Mouse (Mus musculus) midbrain, embryonic 15.5 days (tissue): Measurements from ENCODE around the gene Sim2. TPM values are rescaled to one million over a fixed set of nuclear protein-coding genes. Genes with fewer than 3 reads are reported as not detected.

Experiments
- ATAC-seq: fragments of 200-750 bp; cut with Nextera tagmentation; replicated peaks from 2 replicates; pipeline ENCODE4 v1.8.0; 2017; ENCODE audit warnings: moderate TSS enrichment
- H3K27ac ChIP-seq: fragments of 300-500 bp; sonication (generic); 2 replicates; pipeline ENCODE4 v1.5.1; 2015; ENCODE audit warnings: mild to moderate bottlenecking, inconsistent platforms
- H3K27me3 ChIP-seq: fragments of 300-500 bp; sonication (generic); replicated peaks from 2 replicates; pipeline ENCODE4 v1.6.1; 2015; ENCODE audit warnings: inconsistent platforms
- H3K36me3 ChIP-seq: fragments of 300-500 bp; sonication (generic); replicated peaks from 2 replicates; pipeline ENCODE4 v1.6.1; 2015; ENCODE audit warnings: inconsistent platforms
- H3K4me1 ChIP-seq: fragments of 300-500 bp; sonication (generic); 2 replicates; pipeline ENCODE4 v1.6.1; 2015; ENCODE audit warnings: inconsistent platforms
- H3K4me2 ChIP-seq: fragments of 300-500 bp; sonication (generic); 2 replicates; pipeline ENCODE4 v1.6.1; 2015; ENCODE audit warnings: inconsistent platforms, mild to moderate bottlenecking, moderate library complexity
- H3K4me3 ChIP-seq: fragments of 300-500 bp; sonication (generic); 2 replicates; pipeline ENCODE4 v1.5.1; 2015; ENCODE audit warnings: mild to moderate bottlenecking, inconsistent platforms
- H3K9ac ChIP-seq: fragments of 300-500 bp; sonication (generic); 2 replicates; pipeline ENCODE4 v1.6.1; 2015; ENCODE audit warnings: mild to moderate bottlenecking, inconsistent platforms
- H3K9me3 ChIP-seq: fragments of 300-500 bp; sonication (generic); 2 replicates; pipeline ENCODE4 v1.6.1; 2016; ENCODE audit warnings: inconsistent platforms
- WGBS: fragments of 180-500 bp; shearing (Covaris S2); methylation state at CpG from one replicate; pipeline ENCODE4 v1.1.7; 2015; ENCODE audit warnings: mixed read lengths; 5-methylcytosine and 5-hydroxymethylcytosine counted together
- polyA plus RNA-seq: library from polyadenylated mRNA; unstranded; fragments of >200 nt; fragmentation: Nextera tagmentation; extraction: Ambion mirVana; gene quantifications from 2 replicates; pipeline ENCODE4 v1.2.1, GENCODE M21; 2015

Sim2 gene
- polyA plus RNA-seq, 1 experiment from 2014 or later: 0.25 TPM

DNA sequence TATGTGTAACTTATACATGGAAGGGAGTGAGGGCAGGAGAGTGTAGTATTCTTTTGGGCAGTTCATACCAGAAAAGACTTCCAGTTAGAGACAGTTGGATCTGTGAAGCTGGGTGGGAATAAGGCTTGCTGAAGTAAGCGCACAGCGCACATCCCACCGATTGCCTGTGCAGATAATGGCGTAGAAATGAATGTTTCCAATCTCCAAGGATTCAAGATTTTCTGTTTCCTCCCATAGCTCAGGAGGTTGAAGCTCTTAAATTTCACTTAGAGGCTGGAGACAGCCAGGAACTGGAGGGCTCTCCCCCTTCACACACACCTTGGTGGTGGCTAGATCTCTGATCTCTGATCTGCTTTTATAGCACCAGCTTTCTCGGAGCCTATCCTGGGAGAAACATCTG is 3.1 kb upstream of the Sim2 start:
- WGBS: 19% methylated on average over 5 of the region's 5 CpGs
- Histone ChIP-seq H3K27me3 (peaks cover 87% of the 10 kb centered on the region), H3K4me1 (peaks cover 15% of the 10 kb centered on the region), H3K4me2 (no peak overlapping the region), H3K9me3 (no peaks in the 10 kb centered on the region), H3K9ac (no peak overlapping the region), H3K4me3 (no peak overlapping the region), H3K27ac (no peak overlapping the region), H3K36me3 (no peaks in the 10 kb centered on the region)
- no peak for ATAC-seq

DNA sequence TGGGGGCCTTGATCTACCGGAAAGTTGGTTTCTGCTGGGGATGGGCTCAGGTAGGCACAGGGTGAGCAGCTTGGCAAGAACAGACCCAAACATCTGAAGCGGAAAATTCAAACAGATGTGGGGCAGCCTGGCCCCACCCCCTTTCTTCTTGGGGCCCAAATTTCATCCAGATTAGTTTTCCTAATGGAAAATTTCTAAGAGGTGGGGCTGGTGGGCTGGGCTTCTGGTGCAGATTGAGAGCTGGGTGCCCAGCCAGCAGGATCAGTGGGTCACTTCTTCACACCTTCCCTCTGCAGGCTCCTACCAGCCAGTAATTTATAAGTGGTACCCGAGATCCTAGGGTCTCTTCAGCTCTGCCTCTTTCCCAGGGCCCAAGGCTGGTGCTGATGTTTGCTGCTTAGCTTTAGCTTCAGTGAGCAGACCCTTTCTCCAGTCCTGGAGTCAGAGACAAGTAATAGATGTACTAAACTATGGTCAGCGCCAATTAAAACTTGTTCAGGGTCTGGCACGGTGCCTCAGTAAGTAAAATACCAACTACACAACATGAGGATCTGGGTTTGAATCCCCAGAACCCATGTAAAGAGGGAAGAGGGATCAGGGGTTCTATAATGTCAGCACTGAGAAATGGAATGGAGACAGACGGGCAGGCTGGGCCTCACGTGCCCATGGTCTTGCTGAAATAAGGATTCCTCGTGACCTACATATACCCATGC is 2.6 kb upstream of the Sim2 start:
- H3K4me1 ChIP-seq: peaks cover 19% of the 10 kb centered on the region
- no peak overlapping the region for H3K27ac ChIP-seq
- no peaks in the 10 kb centered on the region for H3K9me3 ChIP-seq
- H3K27me3 ChIP-seq: peaks cover 85% of the 10 kb centered on the region
- no peak overlapping the region for H3K9ac ChIP-seq
- ATAC-seq: no peak
- H3K4me3 ChIP-seq: no peak overlapping the region
- no peaks in the 10 kb centered on the region for H3K36me3 ChIP-seq
- no peak overlapping the region for H3K4me2 ChIP-seq
- WGBS: 5% methylated on average over 8 of the region's 8 CpGs

DNA sequence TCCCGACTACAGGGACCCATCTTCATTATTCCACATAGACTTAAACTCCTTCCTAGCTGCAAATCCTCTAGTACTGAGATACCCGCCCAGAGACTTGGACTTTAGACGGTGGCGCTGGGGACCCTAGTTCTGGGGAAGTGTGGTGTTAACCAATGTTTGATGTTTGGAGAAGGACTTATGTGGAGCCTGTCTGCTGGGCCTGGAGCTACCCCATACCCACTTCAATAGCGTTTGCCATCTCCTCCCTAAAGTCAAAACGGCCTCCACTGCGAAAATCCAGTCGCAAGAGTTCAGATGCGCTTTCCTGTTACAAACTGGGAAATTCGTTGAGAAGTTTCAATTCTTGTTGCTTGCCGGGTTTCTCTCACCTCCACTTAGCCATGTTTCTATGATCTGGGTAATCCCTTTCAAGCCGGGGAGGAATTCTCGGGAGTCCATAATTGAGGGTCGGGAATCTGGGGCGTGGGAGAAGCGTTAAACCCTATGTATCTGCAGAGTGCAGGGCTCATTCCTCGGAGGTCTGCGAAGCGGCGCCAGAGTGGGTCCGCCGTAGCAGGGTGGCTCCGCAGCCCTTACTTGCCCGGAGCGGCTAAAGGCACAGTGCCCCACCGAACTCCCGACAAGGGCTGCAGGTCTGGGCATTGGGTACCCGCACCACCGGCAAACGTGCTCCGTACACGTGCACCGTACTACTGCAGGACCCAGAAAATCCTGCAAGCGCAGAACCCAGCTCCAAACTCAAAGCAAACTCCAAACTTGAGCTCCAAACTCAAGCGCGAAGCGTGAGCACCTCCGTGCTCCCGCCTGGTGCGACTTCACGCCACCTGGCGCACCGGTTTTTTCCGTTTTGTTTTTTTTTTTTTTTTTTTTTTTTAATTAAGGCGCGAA is 1.5 kb upstream of the Sim2 start:
- H3K27ac ChIP-seq: no peak overlapping the region
- no peak for ATAC-seq
- 1% methylated on average over 46 of the region's 46 CpGs for WGBS

DNA sequence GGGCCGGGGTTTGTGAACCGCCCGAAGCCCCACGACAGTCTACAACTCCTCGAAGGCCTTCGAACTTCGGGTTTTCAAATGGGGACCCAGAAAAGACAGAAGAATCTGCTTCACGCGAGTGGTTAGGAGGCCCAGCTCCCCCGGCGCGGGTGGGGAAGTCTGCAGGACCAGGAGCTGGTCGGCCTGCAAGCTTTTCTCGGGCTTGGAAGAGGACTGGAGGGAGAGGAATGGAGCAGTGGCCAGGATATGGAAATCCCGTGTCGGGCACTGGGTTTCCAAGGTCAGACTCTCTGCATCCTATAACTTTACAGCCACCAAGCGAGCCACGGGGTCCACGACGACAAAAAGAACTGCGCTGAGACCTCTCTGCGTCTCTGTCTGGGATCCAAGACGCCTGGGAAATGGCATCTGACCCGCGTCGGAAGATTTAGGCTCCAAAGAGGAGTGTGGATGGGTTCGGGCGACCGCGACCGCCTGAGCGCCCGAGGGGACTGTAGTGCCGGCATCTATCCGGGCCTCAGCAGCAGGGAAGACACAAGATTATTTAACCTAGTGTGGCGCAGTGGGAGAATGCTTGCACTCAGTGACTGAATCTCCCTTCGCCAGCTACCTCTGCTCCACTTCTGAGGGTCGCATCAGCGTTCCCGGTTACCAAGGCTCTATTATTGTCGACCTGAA is 744 bp upstream of the Sim2 start:
- under 1% methylated on average over 41 of the region's 41 CpGs for WGBS
- Histone ChIP-seq H3K27ac (no peak overlapping the region), H3K36me3 (no peaks in the 10 kb centered on the region), H3K27me3 (peaks cover 87% of the 10 kb centered on the region), H3K4me1 (peaks cover 19% of the 10 kb centered on the region), H3K4me2 (no peak overlapping the region), H3K9me3 (no peaks in the 10 kb centered on the region), H3K9ac (no peak overlapping the region), H3K4me3 (no peak overlapping the region)
- ATAC-seq: no peak

More for the DNA sequence above, 1.5 kb upstream of the Sim2 start:
- H3K4me2 ChIP-seq: no peak overlapping the region
- peaks cover 19% of the 10 kb centered on the region for H3K4me1 ChIP-seq
- H3K27me3 ChIP-seq: peaks cover 83% of the 10 kb centered on the region
- no peaks in the 10 kb centered on the region for H3K36me3 ChIP-seq
- no peaks in the 10 kb centered on the region for H3K9me3 ChIP-seq
- no peak overlapping the region for H3K9ac ChIP-seq
- H3K4me3 ChIP-seq: no peak overlapping the region

DNA sequence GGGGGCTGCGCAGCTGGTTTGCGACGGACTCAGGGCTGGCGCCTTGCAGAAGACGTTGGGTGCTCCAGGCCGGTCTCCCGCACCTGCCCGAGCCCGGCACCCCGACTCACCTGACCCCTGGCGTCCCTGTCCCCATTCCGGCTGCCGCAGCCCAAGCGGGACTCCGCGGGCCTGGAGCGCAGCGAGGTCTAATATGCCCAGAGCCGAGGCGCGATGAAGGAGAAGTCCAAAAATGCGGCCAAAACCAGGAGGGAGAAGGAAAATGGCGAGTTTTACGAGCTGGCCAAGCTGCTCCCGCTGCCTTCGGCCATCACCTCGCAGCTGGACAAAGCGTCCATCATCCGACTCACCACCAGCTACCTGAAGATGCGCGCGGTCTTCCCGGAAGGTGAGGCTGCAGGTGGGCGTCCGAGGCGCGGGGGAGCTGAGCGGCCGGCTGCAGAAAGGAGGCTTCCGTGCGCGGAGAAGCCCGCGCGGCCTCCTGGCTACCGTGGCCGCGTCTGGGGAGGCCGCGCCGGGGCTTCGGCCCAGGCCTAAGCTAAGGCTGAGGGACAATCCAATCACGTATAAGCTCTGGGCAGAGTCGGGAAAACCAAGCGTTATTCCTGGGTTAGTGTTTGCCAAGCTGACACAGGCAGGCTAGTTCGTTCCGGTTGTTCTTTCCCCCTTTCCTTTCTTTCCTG is 1.0 kb downstream of the Sim2 start:
- WGBS: under 1% methylated on average over 57 of the region's 57 CpGs
- Histone ChIP-seq H3K9ac (no peak overlapping the region), H3K27ac (no peak overlapping the region), H3K9me3 (no peaks in the 10 kb centered on the region), H3K27me3 (peaks cover 87% of the 10 kb centered on the region), H3K4me3 (peak overlapping the region; percentile 17), H3K4me2 (peak overlapping the region; percentile 34; the same call in 1 of the 2 replicates), H3K36me3 (no peaks in the 10 kb centered on the region), H3K4me1 (peaks cover 19% of the 10 kb centered on the region)
- no peak for ATAC-seq

DNA sequence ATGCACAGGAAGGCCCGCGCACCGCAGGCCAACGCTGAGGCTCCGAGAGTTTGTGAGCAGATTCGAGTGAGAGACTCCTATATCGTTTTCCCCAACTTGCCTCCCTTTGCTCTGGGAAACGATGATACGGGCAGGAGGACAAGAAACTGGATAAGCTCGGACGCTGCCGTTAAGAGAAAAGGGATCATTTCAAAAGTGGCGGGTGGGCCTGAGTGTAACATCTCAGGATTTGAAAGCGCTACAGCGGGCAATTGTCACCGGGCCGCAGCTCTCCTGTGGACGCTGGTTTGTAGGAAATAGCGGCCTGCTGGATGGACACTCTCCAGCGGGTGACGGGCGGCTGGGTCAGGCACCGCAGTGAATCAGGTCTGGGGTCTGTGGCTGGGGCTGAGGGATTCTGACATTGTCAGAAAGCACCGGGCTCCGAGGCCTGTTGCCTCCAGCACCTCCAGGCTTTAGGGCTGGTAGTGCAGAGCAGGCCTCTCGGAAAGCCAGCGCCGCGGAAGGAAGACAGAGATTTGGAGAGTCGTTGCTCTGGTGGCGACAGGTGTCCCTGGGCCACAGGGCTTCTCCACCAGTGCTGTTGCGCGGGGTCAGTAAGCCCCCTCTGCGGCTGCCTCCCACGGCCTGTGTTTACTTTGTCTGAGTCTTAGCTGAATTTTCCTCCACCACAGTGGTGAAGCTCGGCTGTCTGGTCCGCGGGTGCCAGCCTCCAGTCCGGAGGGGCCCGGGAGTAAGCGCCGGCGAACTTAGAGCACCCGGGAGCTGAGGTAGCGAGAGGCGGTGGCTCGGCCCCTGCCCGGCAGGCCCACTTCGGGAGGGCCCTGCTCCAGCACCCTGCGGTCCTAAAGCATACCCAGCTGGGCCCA is 2.2 kb downstream of the Sim2 start:
- H3K27ac ChIP-seq: no peak overlapping the region
- H3K9me3 ChIP-seq: no peaks in the 10 kb centered on the region
- ATAC-seq: no peak
- no peak overlapping the region for H3K4me3 ChIP-seq
- peaks cover 87% of the 10 kb centered on the region for H3K27me3 ChIP-seq
- H3K4me2 ChIP-seq: no peak overlapping the region
- peaks cover 19% of the 10 kb centered on the region for H3K4me1 ChIP-seq
- no peak overlapping the region for H3K9ac ChIP-seq
- WGBS: under 1% methylated on average over 50 of the region's 50 CpGs
- H3K36me3 ChIP-seq: no peaks in the 10 kb centered on the region

DNA sequence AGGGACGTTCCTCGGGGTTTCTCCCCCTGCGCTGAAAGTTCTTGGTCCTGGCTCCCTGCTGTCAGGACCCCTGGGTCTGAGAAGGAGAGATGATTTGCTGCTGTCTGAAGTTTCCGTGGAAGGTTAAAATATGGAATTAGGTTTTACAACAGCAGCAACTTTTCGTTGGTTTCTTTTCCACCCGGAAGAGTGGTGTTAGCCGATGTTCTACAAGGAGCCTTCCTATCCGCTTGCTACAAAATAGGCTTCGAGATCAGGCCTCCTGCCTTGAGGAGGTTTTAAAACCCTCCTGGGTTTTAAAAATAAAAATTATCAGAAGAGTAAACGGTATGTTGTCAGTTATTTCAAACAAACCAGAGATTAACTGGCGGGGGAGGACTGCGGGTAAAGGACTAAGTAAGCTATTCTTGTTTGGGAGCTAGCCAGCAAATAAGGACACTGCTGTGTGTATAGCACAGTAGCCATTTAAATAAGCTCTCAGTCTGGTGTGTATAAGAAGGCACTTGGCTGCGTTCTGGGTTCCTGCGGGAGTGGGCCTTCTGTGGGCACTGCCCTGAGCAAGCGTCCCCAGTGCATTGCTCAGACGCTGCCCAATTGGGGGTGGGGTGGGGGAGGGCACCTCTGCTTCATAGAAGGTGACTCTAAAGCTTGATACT is 3.0 kb downstream of the Sim2 start:
- Histone ChIP-seq H3K36me3 (no peaks in the 10 kb centered on the region), H3K9ac (no peak overlapping the region), H3K4me3 (no peak overlapping the region), H3K27me3 (peaks cover 89% of the 10 kb centered on the region), H3K4me2 (no peak overlapping the region), H3K27ac (no peak overlapping the region), H3K9me3 (no peaks in the 10 kb centered on the region), H3K4me1 (peaks cover 19% of the 10 kb centered on the region)
- ATAC-seq: no peak
- 4% methylated on average over 16 of the region's 16 CpGs for WGBS

DNA sequence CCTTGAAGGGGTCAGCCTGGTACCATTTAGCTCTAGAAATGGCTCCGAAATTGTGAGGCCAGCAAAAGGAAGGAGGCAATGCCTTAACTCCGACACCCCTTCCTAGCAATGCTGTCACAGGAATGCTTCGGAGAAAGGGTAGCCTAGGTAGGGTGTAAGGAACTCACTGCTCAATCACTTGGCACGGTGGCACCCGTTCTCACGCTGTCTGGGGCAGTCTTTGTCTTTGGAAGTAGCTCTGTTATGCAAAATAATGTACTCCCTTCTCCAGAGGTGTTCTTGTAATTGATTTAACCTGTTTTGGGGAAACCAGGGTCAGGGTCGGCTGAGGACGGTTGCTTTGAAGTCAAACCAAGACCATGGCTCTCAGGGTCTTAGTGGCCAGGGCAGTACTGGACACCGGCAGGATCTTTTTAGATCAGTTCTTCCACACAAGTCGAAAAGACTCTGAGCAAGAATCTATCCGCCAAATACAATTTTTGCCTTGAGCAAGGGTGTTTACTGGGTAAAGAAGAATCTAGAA is 3.6 kb downstream of the Sim2 start:
- Histone ChIP-seq H3K27me3 (peaks cover 89% of the 10 kb centered on the region), H3K4me3 (no peak overlapping the region), H3K27ac (no peak overlapping the region), H3K9ac (no peak overlapping the region), H3K9me3 (no peaks in the 10 kb centered on the region), H3K4me1 (peaks cover 19% of the 10 kb centered on the region), H3K4me2 (no peak overlapping the region), H3K36me3 (no peaks in the 10 kb centered on the region)
- 4% methylated on average over 11 of the region's 11 CpGs for WGBS
- no peak for ATAC-seq

DNA sequence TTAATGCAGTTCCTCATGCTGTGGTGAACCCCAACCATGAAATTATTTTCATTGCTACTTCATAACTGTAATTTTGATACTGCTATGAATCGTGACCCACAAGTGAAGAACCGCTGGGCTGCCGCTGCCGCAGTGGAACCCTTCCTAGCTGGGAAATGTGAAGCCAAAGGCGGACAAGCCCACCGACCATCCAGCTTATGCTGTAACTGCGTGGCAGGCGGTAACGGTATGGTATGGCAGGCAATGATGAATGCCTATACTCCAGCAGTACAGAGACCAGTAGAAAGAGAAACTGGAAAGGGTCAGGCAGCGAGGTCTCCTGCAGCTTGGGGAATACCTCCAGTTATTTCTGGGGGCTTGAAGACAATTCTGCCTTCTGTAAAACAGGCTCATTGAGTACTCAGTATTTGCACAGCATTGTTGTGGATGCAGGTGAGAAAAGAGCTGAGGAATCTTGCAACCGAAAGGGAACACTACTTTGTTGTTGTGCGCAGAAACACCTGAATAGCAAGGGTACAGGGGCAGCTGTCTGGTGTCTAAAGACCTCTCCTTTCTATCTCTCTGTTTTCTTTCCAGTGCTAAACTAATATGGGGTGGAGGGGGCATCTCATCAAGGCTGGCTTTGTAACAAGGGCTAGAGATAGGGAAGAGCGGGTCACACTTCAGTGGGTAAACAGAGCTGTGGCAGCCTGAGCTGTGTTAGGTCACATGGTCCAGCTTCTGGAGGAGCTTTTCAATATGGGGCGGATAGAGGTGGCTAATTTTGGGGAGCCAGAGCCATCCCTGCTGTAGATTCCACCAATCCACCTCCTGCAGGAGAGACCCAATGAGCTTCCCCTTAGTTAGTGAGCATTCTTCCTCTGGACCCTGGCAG is 4.3 kb downstream of the Sim2 start:
- no peak for ATAC-seq
- Histone ChIP-seq H3K9ac (no peak overlapping the region), H3K4me1 (peaks cover 19% of the 10 kb centered on the region), H3K9me3 (no peaks in the 10 kb centered on the region), H3K27me3 (peaks cover 89% of the 10 kb centered on the region), H3K36me3 (no peaks in the 10 kb centered on the region), H3K4me2 (no peak overlapping the region), H3K27ac (no peak overlapping the region), H3K4me3 (no peak overlapping the region)
- 8% methylated on average over 14 of the region's 14 CpGs for WGBS

DNA sequence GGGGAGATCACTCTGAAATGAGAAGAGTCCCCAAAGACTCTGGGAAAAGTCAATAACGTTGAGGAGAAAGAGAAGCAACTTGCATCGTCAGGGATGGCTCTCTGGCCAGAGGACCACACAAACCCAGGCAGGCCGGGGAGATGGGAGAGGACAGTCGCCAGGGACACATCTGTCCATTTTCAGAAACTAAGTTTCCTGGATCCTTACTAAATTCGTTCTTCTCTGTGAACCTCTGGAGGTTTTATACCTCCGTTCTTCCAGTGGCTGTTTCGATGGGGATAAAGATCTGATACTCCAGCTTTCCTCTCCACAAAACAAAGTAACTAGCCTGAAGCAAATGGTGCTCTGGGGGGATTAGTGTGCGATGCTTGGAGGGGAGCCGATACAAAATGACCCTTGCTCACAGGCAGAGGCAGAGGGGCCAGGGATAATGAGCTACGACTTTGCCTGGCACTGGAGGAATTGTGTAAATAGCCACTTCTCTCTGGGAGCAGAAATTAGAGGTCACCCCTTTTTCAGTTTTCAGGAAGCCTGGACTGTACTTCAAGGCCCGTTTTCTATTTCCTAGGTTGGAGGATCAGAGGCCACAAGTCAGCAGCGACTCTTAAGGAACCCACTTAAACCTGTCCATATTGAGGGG is 7.9 kb downstream of the Sim2 start:
- Histone ChIP-seq H3K27me3 (peaks cover 90% of the 10 kb centered on the region), H3K4me2 (no peak overlapping the region), H3K9ac (no peak overlapping the region), H3K4me1 (no peaks in the 10 kb centered on the region), H3K27ac (no peak overlapping the region), H3K36me3 (no peaks in the 10 kb centered on the region), H3K9me3 (no peaks in the 10 kb centered on the region), H3K4me3 (no peak overlapping the region)
- no peak for ATAC-seq
- WGBS: 2% methylated on average over 12 of the region's 12 CpGs
